Mouse (Mus musculus) intestine, embryonic 15.5 days (tissue): ENCODE measurements at regions not wholly inside any gene's neighbourhood (a gene's known extent, or its start where the extent isn't known, plus 50 kb on each side); places are given as distances from the start of the nearest gene placed in this dataset.

Experiments used
- ATAC-seq: fragments of 200-750 bp; cut with Nextera tagmentation; 2 replicates; pipeline ENCODE4 v1.8.0; 2017; ENCODE audit warnings: moderate TSS enrichment, moderate library complexity
- H3K27ac ChIP-seq: fragments of 300-500 bp; sonication (generic); 2 replicates; pipeline ENCODE4 v1.5.1; 2015; ENCODE audit warnings: mild to moderate bottlenecking, inconsistent platforms
- H3K27me3 ChIP-seq: fragments of 300-500 bp; sonication (generic); replicated peaks from 2 replicates; pipeline ENCODE4 v1.6.1; 2015; ENCODE audit warnings: inconsistent platforms
- H3K36me3 ChIP-seq: fragments of 300-500 bp; sonication (generic); 2 replicates; pipeline ENCODE4 v1.6.1; 2015; ENCODE audit warnings: inconsistent platforms
- H3K4me1 ChIP-seq: fragments of 300-500 bp; sonication (generic); replicated peaks from 2 replicates; pipeline ENCODE4 v1.6.1; 2015; ENCODE audit warnings: inconsistent platforms
- H3K4me2 ChIP-seq: fragments of 300-500 bp; sonication (generic); replicated peaks from 2 replicates; pipeline ENCODE4 v1.6.1; 2015; ENCODE audit warnings: mild to moderate bottlenecking, inconsistent platforms
- H3K4me3 ChIP-seq: fragments of 300-500 bp; sonication (generic); replicated peaks from 2 replicates; pipeline ENCODE4 v1.5.1; 2015; ENCODE audit warnings: inconsistent platforms
- H3K9ac ChIP-seq: fragments of 300-500 bp; sonication (generic); 2 replicates; pipeline ENCODE4 v1.6.1; 2015; ENCODE audit warnings: inconsistent platforms
- H3K9me3 ChIP-seq: fragments of 300-500 bp; sonication (generic); 2 replicates; pipeline ENCODE4 v1.6.1; 2016; ENCODE audit warnings: inconsistent platforms
- WGBS: fragments of 180-500 bp; shearing (Covaris S2); methylation state at CpG from one replicate; pipeline ENCODE4 v1.1.7; 2015; 5-methylcytosine and 5-hydroxymethylcytosine counted together

DNA sequence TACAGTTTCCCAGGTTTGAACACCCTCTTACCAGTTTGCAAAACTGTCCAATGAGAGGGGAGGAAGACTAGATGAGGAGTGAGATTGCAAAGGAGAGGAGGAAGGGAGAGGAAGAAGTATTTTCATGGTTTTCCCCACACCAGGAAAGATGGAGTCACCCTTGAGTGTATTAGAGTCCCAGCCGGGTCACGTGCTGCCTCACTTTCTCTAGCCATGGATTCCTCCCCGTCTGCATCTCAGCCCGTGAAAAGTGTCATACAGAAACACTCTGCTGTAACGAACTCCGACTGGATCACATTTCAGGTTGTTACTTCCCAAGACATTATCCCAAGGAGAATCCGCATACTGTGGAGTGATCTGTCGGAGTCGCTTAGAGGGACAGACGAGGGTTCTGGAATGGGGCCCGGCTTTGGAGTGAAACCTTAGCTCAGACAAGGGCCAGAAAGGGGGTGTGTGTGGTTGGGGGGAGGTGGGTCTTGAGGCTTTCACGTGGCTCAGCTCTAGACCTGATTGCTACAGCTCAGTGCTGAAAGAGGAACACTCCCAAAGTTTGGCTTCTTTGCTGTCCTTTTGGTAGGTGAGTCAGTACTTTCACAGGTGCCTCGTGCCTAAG is 75.3 kb upstream of the Smim23 start:
- Histone ChIP-seq H3K4me1 (no peaks in the 10 kb centered on the region), H3K36me3 (no peaks in the 10 kb centered on the region), H3K27me3 (no peaks in the 10 kb centered on the region), H3K4me3 (no peak overlapping the region), H3K9ac (no peak overlapping the region), H3K27ac (no peak overlapping the region), H3K4me2 (no peak overlapping the region), H3K9me3 (no peaks in the 10 kb centered on the region)
- WGBS: 50% methylated on average over 13 of the region's 13 CpGs
- no peak for ATAC-seq

DNA sequence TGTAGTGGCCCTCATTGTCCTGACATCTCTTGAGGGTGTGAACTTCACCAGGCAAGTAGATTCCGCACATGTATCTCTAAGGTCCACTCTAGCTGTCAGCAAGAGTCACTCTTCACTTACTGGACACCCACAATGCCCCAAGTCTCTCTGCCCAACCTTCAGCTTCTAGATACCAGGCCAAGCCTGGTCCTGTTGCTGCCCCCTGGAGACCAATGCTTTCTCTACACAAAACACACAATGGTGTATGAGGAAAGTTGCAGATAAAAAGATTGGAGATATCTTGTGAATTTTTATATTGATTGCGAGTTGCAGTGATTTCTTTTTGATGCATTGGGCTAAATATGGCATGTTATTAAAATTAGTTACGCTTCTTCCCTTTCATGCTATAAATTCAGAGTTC is 71.0 kb upstream of the Smim23 start:
- no peak overlapping the region for H3K4me2 ChIP-seq
- H3K9ac ChIP-seq: no peak overlapping the region
- no peaks in the 10 kb centered on the region for H3K36me3 ChIP-seq
- H3K27ac ChIP-seq: no peak overlapping the region
- 77% methylated on average over 3 of the region's 3 CpGs for WGBS
- no peaks in the 10 kb centered on the region for H3K9me3 ChIP-seq
- no peak for ATAC-seq
- no peaks in the 10 kb centered on the region for H3K27me3 ChIP-seq
- no peak overlapping the region for H3K4me3 ChIP-seq
- no peaks in the 10 kb centered on the region for H3K4me1 ChIP-seq

DNA sequence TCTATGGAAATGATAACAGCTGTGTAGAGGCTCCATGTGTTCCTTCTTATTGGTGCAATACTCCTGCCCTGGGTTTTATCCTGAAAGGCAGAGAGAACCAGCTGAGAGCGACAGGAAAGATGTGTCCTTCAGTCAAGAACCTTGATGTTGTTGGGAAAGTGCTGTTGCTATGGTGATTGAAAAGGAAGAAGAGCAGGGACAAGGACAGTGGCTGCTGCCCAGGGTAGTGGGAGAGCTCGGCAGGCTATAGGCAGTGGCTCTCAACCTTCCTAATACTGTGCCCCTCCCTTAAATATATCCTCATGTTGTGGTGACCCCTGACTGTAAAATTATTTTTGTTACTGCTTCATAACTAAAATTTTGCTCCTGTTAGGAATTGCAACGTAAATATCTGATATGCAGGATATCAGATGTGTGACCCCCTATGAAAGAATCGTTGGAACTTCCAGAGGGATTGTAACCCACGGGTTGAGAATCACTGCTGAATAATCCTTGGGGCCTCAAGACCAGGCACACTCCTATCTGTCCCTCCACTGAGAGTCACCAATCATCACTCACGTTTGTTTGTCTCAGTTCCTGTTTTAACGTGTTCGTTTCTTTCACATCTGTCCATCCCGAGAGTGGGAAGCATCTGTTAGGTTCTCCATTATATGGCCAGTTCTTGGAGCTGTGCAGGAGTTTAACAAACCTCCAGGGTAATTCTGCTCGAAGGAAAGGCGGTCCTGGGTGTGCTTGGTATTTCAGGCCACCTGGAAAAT is 68.9 kb upstream of the Smim23 start:
- no peak overlapping the region for H3K4me3 ChIP-seq

GRCm38 (mm10) chr11:32892496-32892895 is 68.1 kb upstream of the Smim23 start:
- Histone ChIP-seq H3K36me3 (no peaks in the 10 kb centered on the region), H3K4me3 (no peak overlapping the region), H3K9me3 (no peaks in the 10 kb centered on the region), H3K4me2 (no peak overlapping the region), H3K4me1 (no peaks in the 10 kb centered on the region), H3K9ac (no peak overlapping the region), H3K27me3 (no peaks in the 10 kb centered on the region), H3K27ac (no peak overlapping the region)
- no peak for ATAC-seq
- 92% methylated on average over 5 of the region's 5 CpGs for WGBS

More for the DNA sequence above, 68.9 kb upstream of the Smim23 start:
- Histone ChIP-seq H3K27ac (no peak overlapping the region), H3K4me1 (no peaks in the 10 kb centered on the region), H3K36me3 (no peaks in the 10 kb centered on the region), H3K9me3 (no peaks in the 10 kb centered on the region), H3K4me2 (no peak overlapping the region), H3K9ac (no peak overlapping the region), H3K27me3 (no peaks in the 10 kb centered on the region)
- WGBS: 51% methylated on average over 11 of the region's 11 CpGs
- no peak for ATAC-seq

DNA sequence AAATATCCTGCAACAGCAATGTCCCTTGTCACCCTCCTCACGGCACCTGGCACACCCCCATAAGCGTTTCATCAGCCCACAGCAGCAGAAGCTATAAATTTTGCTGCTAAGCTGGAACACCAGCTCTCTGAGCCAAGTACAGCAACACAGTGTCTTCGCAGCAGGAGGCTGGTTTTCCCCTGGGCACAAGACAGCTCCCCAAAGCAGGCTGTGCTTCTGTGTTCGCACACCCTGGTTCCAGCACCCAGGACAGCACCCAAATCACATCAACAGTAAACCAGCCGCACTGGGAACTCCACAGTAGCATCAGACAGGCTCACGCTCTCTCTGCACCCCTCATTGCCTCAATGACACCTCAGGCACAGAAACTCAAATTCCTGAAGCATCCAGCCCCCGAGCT is 64.8 kb upstream of the Smim23 start:
- Histone ChIP-seq H3K4me1 (no peaks in the 10 kb centered on the region), H3K4me2 (no peak overlapping the region), H3K4me3 (no peak overlapping the region), H3K27me3 (no peaks in the 10 kb centered on the region), H3K36me3 (no peaks in the 10 kb centered on the region), H3K9ac (no peak overlapping the region), H3K9me3 (no peaks in the 10 kb centered on the region), H3K27ac (no peak overlapping the region)
- WGBS: 24% methylated on average over 7 of the region's 7 CpGs
- ATAC-seq: no peak

DNA sequence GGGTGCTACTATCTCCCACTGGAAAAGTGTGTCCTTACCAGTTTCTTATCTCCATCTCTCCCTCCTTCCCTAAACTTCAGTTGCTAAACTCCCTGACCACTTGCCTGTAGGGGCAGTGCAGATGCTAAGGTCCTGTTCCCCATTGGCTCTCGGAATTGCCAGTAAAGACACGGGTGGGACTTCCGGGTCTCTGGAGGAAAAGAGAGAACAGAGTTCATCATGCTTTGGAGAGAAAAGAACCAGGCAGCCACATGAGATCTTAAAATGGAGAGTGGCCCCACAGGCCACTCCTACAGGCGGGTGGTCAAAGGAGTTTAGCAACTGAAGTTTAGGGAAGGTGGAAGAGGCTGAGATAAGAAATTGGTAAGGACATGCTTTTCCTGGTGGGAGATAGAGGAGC is 60.3 kb upstream of the Smim23 start:
- Histone ChIP-seq H3K4me3 (no peak overlapping the region), H3K9ac (no peak overlapping the region), H3K36me3 (no peaks in the 10 kb centered on the region), H3K9me3 (no peaks in the 10 kb centered on the region), H3K4me2 (no peak overlapping the region), H3K4me1 (no peaks in the 10 kb centered on the region), H3K27me3 (no peaks in the 10 kb centered on the region), H3K27ac (no peak overlapping the region)
- ATAC-seq: no peak
- WGBS: 66% methylated on average over 4 of the region's 4 CpGs

- no peak overlapping the region for H3K4me3 ChIP-seq
- no peaks in the 10 kb centered on the region for H3K27me3 ChIP-seq
- H3K9ac ChIP-seq: no peak overlapping the region
- no peaks in the 10 kb centered on the region for H3K9me3 ChIP-seq
- ATAC-seq: no peak
- H3K4me1 ChIP-seq: no peaks in the 10 kb centered on the region
- H3K4me2 ChIP-seq: no peak overlapping the region
- 55% methylated on average over 8 of the region's 10 CpGs for WGBS
- H3K36me3 ChIP-seq: no peaks in the 10 kb centered on the region
- H3K27ac ChIP-seq: no peak overlapping the region
These were observed 58.9 kb upstream of the Smim23 start for GRCm38 (mm10) chr11:32883062-32883852.

DNA sequence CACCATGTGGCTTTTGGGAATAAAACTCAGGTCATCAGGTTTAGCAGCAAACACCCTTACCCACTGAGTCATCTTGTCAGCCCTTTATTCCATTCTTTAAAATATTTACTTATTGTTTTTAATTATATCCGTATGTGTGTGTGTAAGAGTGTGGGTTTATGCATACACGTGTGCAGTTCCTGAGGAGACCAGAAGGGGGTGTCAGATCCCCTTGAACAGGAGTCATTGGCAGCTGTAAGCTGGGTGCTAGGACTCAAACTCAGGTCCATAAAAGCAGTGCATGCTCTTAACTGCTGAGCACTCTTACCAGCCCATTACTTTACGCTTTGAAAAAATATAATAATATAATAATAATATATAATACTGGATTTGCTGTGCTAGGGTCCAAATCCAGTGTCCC is 54.6 kb upstream of the Smim23 start:
- WGBS: over 99% methylated on average over 3 of the region's 3 CpGs
- no peaks in the 10 kb centered on the region for H3K27me3 ChIP-seq
- no peaks in the 10 kb centered on the region for H3K36me3 ChIP-seq
- no peak overlapping the region for H3K9ac ChIP-seq
- no peaks in the 10 kb centered on the region for H3K4me1 ChIP-seq
- no peak for ATAC-seq
- H3K4me3 ChIP-seq: no peak overlapping the region
- no peak overlapping the region for H3K4me2 ChIP-seq
- no peak overlapping the region for H3K27ac ChIP-seq
- H3K9me3 ChIP-seq: no peaks in the 10 kb centered on the region
